28 mouse cellular contexts compared by ENCODE assay signal in genomic region chr11:117741128-117741527, GRCm38 (mm10). TPM values are rescaled to one million over a fixed set of nuclear protein-coding genes. Genes with fewer than 3 reads are reported as not detected.
DNase-seq lines count a peak whose midpoint lies in the region; ATAC-seq and TF ChIP-seq lines count a peak whose summit lies in the region.
"Had no signal": no experiment of that assay in that cellular context is flagged by ENCODE, and none has a peak within 500 bp of the region (broad histone marks: within the 10 kb centered on the region; RNA-seq: fewer than 3 reads in every experiment).

No protein-coding gene starts in this region.

- DNase-seq in kidney, adult 11 months: peak; percentile 54
- no peak for DNase-seq in kidney, postnatal 0 days (ENCODE audit: low spot score)
- DNase-seq in kidney, adult 18-20 months: no peak
- no peak for DNase-seq in layer of hippocampus, adult 2 months (ENCODE audit: low spot score in 2 of 2)
- no peak for DNase-seq in layer of hippocampus, adult 8-10 months (ENCODE audit: low spot score in 2 of 2)
- DNase-seq in skeletal muscle tissue, adult 2 months (ENCODE audit: low read depth, low spot score): peak; percentile 44
- no peak for DNase-seq in lung, postnatal 14 days
- DNase-seq: adrenal gland, adult 2 months; adrenal gland, postnatal 14 days; cerebellum, adult 18-20 months; cerebellum, adult 9-10 months; cerebellum, postnatal 14 days; heart, adult 11 months had no signal

- no peak overlapping the region for H3K27ac ChIP-seq in kidney, embryonic 15.5 days
- H3K27ac ChIP-seq in kidney, postnatal 0 days: no peak overlapping the region
- peak overlapping the region; percentile 77; the same call in 1 of the 2 replicates for H3K27ac ChIP-seq in layer of hippocampus, adult 2 months
- H3K27ac ChIP-seq: forebrain, embryonic 10.5 days; forebrain, embryonic 13.5 days; hindbrain, embryonic 12.5 days; hindbrain, embryonic 15.5 days had no signal

- no peak overlapping the region for H3K4me2 ChIP-seq in kidney, embryonic 15.5 days
- no peak overlapping the region for H3K4me2 ChIP-seq in kidney, postnatal 0 days (ENCODE audit: low read length)
- H3K4me2 ChIP-seq: forebrain, embryonic 13.5 days; heart, embryonic 11.5 days; hindbrain, embryonic 12.5 days; hindbrain, embryonic 15.5 days had no signal

- H3K4me1 ChIP-seq in kidney, embryonic 15.5 days: no peaks in the 10 kb centered on the region
- no peaks in the 10 kb centered on the region for H3K4me1 ChIP-seq in kidney, postnatal 0 days (replicated peaks; ENCODE audit: insufficient read depth, low read length)
- H3K4me1 ChIP-seq: forebrain, embryonic 10.5 days; forebrain, embryonic 13.5 days; hindbrain, embryonic 12.5 days; hindbrain, embryonic 15.5 days had no signal

- H3K9me3 ChIP-seq in kidney, embryonic 15.5 days (replicated peaks): no peaks in the 10 kb centered on the region
- H3K9me3 ChIP-seq in kidney, postnatal 0 days (replicated peaks; ENCODE audit: low read length): no peaks in the 10 kb centered on the region
- H3K9me3 ChIP-seq: forebrain, embryonic 10.5 days; forebrain, embryonic 13.5 days; hindbrain, embryonic 12.5 days; hindbrain, embryonic 15.5 days had no signal

- 88% methylated on average over 6 of the region's 6 CpGs for WGBS in kidney, embryonic 15.5 days
- 82% methylated on average over 6 of the region's 6 CpGs for WGBS in kidney, postnatal 0 days

- no peak overlapping the region for H3K9ac ChIP-seq in kidney, embryonic 15.5 days
- H3K9ac ChIP-seq in kidney, postnatal 0 days (ENCODE audit: low read depth, low read length): no peak overlapping the region
- H3K9ac ChIP-seq: forebrain, embryonic 13.5 days; hindbrain, embryonic 12.5 days; hindbrain, embryonic 15.5 days had no signal

- no peak overlapping the region for H3K4me3 ChIP-seq in kidney, embryonic 15.5 days (replicated peaks)
- H3K4me3 ChIP-seq in kidney, postnatal 0 days (replicated peaks; ENCODE audit: low read depth, low read length): no peak overlapping the region
- no peak overlapping the region for H3K4me3 ChIP-seq in layer of hippocampus, adult 2 months
- H3K4me3 ChIP-seq: forebrain, embryonic 10.5 days; forebrain, embryonic 13.5 days; hindbrain, embryonic 12.5 days; hindbrain, embryonic 15.5 days had no signal

- peaks cover 99% of the 10 kb centered on the region for H3K36me3 ChIP-seq in kidney, embryonic 15.5 days
- H3K36me3 ChIP-seq in kidney, postnatal 0 days (ENCODE audit: insufficient read depth, low read length): peaks cover 66% of the 10 kb centered on the region

- TF ChIP-seq CTCF in kidney, postnatal 0 days (IDR thresholded peaks at IDR 0.05; ENCODE audit: low read depth): no peak
- TF ChIP-seq CTCF in layer of hippocampus, adult 2 months (conservative IDR thresholded peaks at IDR 0.05): no peak

- no peaks in the 10 kb centered on the region for H3K27me3 ChIP-seq in kidney, embryonic 15.5 days
- H3K27me3 ChIP-seq in kidney, postnatal 0 days (ENCODE audit: insufficient read depth, low read length): no peaks in the 10 kb centered on the region
- H3K27me3 ChIP-seq: forebrain, embryonic 13.5 days; hindbrain, embryonic 12.5 days; hindbrain, embryonic 15.5 days had no signal

- ATAC-seq in kidney, embryonic 15.5 days (replicated peaks; ENCODE audit: low FRiP score): no peak
- ATAC-seq in kidney, postnatal 0 days (replicated peaks; ENCODE audit: low FRiP score, low read depth): 0 out of 2 replicates have a peak, but pooled peaks have one; percentile 36
- ATAC-seq: CD4-positive, CD25-positive, alpha-beta regulatory T cell, adult 4 months; forebrain, embryonic 13.5 days; forebrain, embryonic 16.5 days had no signal

RNA-seq across cellular contexts. Expression of gene Tmc8, which starts 40.7 kb away (rescaled TPM):
- polyA plus RNA-seq in kidney, embryonic 15.5 days (2015; fragmentation: Nextera tagmentation; extraction: Ambion mirVana): 2.7 and 3.6 TPM in 2 replicates
- polyA plus RNA-seq in kidney, postnatal 0 days (2015; fragmentation: Nextera tagmentation; extraction: Ambion mirVana): 2.3 and 3.6 TPM in 2 replicates
- under 1 TPM; 0.64 to 0.91 TPM for total RNA-seq in layer of hippocampus, adult 2 months (2021)
- 1 to 10 TPM in 2 of 4 experiments, under 1 TPM in 2; 0.52 to 1.5 (median 0.85) TPM for total RNA-seq in layer of hippocampus, adult 8-10 months (2022)

RNA-seq across cellular contexts. Expression of gene Tmc6, which starts 40.9 kb away (rescaled TPM):
- 36.2 and 37.5 TPM in 2 replicates for polyA plus RNA-seq in kidney, embryonic 15.5 days (2015; fragmentation: Nextera tagmentation; extraction: Ambion mirVana)
- polyA plus RNA-seq in kidney, postnatal 0 days (2015; fragmentation: Nextera tagmentation; extraction: Ambion mirVana): 38.8 and 39.2 TPM in 2 replicates
- total RNA-seq in layer of hippocampus, adult 2 months (2021): 1 to 10 TPM; 6.6 to 8.4 TPM
- total RNA-seq in layer of hippocampus, adult 8-10 months (2022): 10 to 100 TPM; 11.6 to 27.6 (median 16.2) TPM

RNA-seq across cellular contexts. Expression of gene 6030468B19Rik, which starts 56.3 kb away (rescaled TPM):
- 0.36 and 1.7 TPM in 2 replicates for polyA plus RNA-seq in kidney, embryonic 15.5 days (2015; fragmentation: Nextera tagmentation; extraction: Ambion mirVana)
- polyA plus RNA-seq in kidney, postnatal 0 days (2015; fragmentation: Nextera tagmentation; extraction: Ambion mirVana): not detected in 2 replicates
- under 1 TPM; 0.34 to 0.46 TPM for total RNA-seq in layer of hippocampus, adult 2 months (2021)
- 1 to 10 TPM in 1 of 4 experiments, under 1 TPM in 2, not detected in 1; 0.61 to 1.2 (median 0.75) TPM for total RNA-seq in layer of hippocampus, adult 8-10 months (2022)
- total RNA-seq: adrenal gland, adult 2 months; gastrocnemius, adult 8-10 months; gastrocnemius, postnatal 4 days; heart, adult 8-10 months; heart, postnatal 25 days had no signal
- polyA plus RNA-seq: adrenal gland, adult 2 months; C2C12; embryonic facial prominence, embryonic 14.5 days; forebrain, embryonic 13.5 days; forebrain, embryonic 16.5 days; heart, postnatal 0 days; hindbrain, embryonic 15.5 days had no signal

Comparison
In these comparisons a context has a peak if more than half of its experiments do, and no peak if none do; other contexts are left out.
1. DNase-seq: peak in kidney, adult 11 months (single experiment) and skeletal muscle tissue, adult 2 months (single experiment); none in kidney, postnatal 0 days (single experiment), kidney, adult 18-20 months (single experiment), layer of hippocampus, adult 2 months (0 of 2), layer of hippocampus, adult 8-10 months (0 of 2) and lung, postnatal 14 days (single experiment).